Mouse (Mus musculus): ENCODE measurements around the gene Aprt.

DNA sequence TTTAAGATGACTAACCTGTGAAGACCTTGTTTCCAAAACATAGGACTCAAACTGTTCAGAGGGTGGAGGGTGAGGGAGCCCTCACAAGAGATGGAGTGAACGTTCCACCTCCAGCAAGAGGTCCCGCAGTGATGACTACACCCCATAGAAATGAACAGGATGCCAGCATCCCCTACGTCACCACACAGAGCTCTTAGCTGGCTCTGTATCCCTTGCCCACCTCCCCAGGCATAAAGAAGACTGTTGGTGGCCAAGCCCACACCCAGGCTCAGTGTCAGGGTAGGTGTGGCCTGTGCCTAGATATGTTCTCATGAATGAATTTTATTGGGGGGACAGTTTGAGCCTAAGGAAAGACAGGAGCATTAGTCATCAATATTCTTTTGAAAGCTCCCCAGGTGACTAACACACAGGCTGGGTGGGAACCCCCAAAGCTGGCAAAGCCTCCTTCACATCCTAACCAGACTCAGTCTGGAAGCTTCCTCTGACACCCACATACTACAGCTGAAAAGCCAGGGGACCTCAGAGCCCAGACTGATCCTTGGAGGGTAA is 27.7 kb downstream of the Aprt start:
- TF ChIP-seq POLR2A (IDR thresholded peaks at IDR 0.05; ENCODE audit: low read depth, low read length) (no peak), CTCF (conservative IDR thresholded peaks at IDR 0.05; ENCODE audit: insufficient read depth, insufficient read length, low read depth, low read length) (no peak)

All from kidney, adult 2 months (tissue).